Mouse (Mus musculus) midbrain, embryonic 14.5 days (tissue): Measurements from ENCODE around the gene Naa35. TPM values are rescaled to one million over a fixed set of nuclear protein-coding genes. Genes with fewer than 3 reads are reported as not detected.

Experiments
- ATAC-seq: fragments of 200-750 bp; cut with Nextera tagmentation; 2 replicates; pipeline ENCODE4 v1.8.0; 2017; ENCODE audit warnings: moderate number of reproducible peaks, moderate library complexity; ENCODE audit not compliant: low FRiP score, low TSS enrichment
- DNase-seq: peaks from one replicate; pipeline ENCODE4 v3.0.0-alpha.2; 2015
- H3K27ac ChIP-seq: fragments of 300-500 bp; sonication (generic); replicated peaks from 2 replicates; pipeline ENCODE4 v1.5.1; 2014; ENCODE audit warnings: mild to moderate bottlenecking, low read depth, low read length, moderate library complexity
- H3K27me3 ChIP-seq: fragments of 300-500 bp; sonication (generic); 2 replicates; pipeline ENCODE4 v1.6.1; 2014; ENCODE audit warnings: low read length, control low read depth, mixed read lengths; ENCODE audit not compliant: control insufficient read depth, insufficient read depth
- H3K36me3 ChIP-seq: fragments of 300-500 bp; sonication (generic); 2 replicates; pipeline ENCODE4 v1.6.1; 2014; ENCODE audit warnings: low read length, control low read depth; ENCODE audit not compliant: control insufficient read depth, insufficient read depth
- H3K4me1 ChIP-seq: fragments of 300-500 bp; sonication (generic); 2 replicates; pipeline ENCODE4 v1.6.1; 2014; ENCODE audit warnings: mild to moderate bottlenecking, antibody characterized with exemption, low read length, control low read depth; ENCODE audit not compliant: control insufficient read depth, insufficient read depth
- H3K4me2 ChIP-seq: fragments of 300-500 bp; sonication (generic); 2 replicates; pipeline ENCODE4 v1.6.1; 2014; ENCODE audit warnings: mild to moderate bottlenecking, low read length, moderate library complexity
- H3K4me3 ChIP-seq: fragments of 300-500 bp; sonication (generic); replicated peaks from 2 replicates; pipeline ENCODE4 v1.5.1; 2014; ENCODE audit warnings: low read depth, low read length
- H3K9ac ChIP-seq: fragments of 300-500 bp; sonication (generic); replicated peaks from 2 replicates; pipeline ENCODE4 v1.6.1; 2014; ENCODE audit warnings: mild to moderate bottlenecking, low read length, moderate library complexity
- H3K9me3 ChIP-seq: fragments of 300-500 bp; sonication (generic); 2 replicates; pipeline ENCODE4 v1.6.1; 2016; ENCODE audit warnings: low read length, control low read depth, mixed read lengths; ENCODE audit not compliant: control insufficient read depth
- WGBS: fragments of 180-500 bp; shearing (Covaris S2); extraction: QIAGEN DNeasy Blood & Tissue Kit; methylation state at CpG from one replicate; pipeline ENCODE4 v1.1.7; 2014; 5-methylcytosine and 5-hydroxymethylcytosine counted together
- polyA plus RNA-seq: library from polyadenylated mRNA; unstranded; fragments of >200 nt; fragmentation: Nextera tagmentation; extraction: Ambion mirVana; gene quantifications from 2 replicates; pipeline ENCODE4 v1.2.1, GENCODE M21; 2014

Naa35 gene
- polyA plus RNA-seq, 1 experiment from 2014 or later: 153 TPM

- no peak overlapping the region for H3K4me3 ChIP-seq
- no peaks in the 10 kb centered on the region for H3K27me3 ChIP-seq
- no peak overlapping the region for H3K27ac ChIP-seq
- DNase-seq: no peak
- H3K36me3 ChIP-seq: peaks cover 51% of the 10 kb centered on the region
- WGBS: 95% methylated on average over 12 of the region's 12 CpGs
- ATAC-seq: no peak
- H3K9ac ChIP-seq: no peak overlapping the region
- peaks cover 6% of the 10 kb centered on the region; the same call in 1 of the 2 replicates for H3K4me1 ChIP-seq
- H3K9me3 ChIP-seq: no peaks in the 10 kb centered on the region
- H3K4me2 ChIP-seq: no peak overlapping the region
These were observed 76.9 kb downstream of the Naa35 start for GRCm38 (mm10) chr13:59661966-59662365.

GRCm38 (mm10) chr13:59663939-59664712 is 79.1 kb downstream of the Naa35 start:
- DNase-seq (no peak), ATAC-seq (no peak)
- no peak overlapping the region for H3K27ac ChIP-seq
- WGBS: 94% methylated on average over 19 of the region's 19 CpGs
- H3K4me2 ChIP-seq: no peak overlapping the region
- H3K4me3 ChIP-seq: no peak overlapping the region
- no peaks in the 10 kb centered on the region for H3K9me3 ChIP-seq
- no peaks in the 10 kb centered on the region for H3K27me3 ChIP-seq
- no peaks in the 10 kb centered on the region for H3K4me1 ChIP-seq
- H3K9ac ChIP-seq: no peak overlapping the region
- peaks cover 50% of the 10 kb centered on the region for H3K36me3 ChIP-seq

GRCm38 (mm10) chr13:59667763-59668162 is 82.7 kb downstream of the Naa35 start:
- no peak for DNase-seq
- H3K9ac ChIP-seq: no peak overlapping the region
- 80% methylated on average over 5 of the region's 5 CpGs for WGBS
- H3K4me2 ChIP-seq: no peak overlapping the region
- peaks cover 9% of the 10 kb centered on the region; the same call in 1 of the 2 replicates for H3K4me1 ChIP-seq
- no peak overlapping the region for H3K27ac ChIP-seq
- peaks cover 37% of the 10 kb centered on the region for H3K36me3 ChIP-seq
- no peaks in the 10 kb centered on the region for H3K27me3 ChIP-seq
- H3K9me3 ChIP-seq: no peaks in the 10 kb centered on the region
- ATAC-seq: no peak
- no peak overlapping the region for H3K4me3 ChIP-seq

- no peak overlapping the region for H3K4me2 ChIP-seq
- H3K27ac ChIP-seq: no peak overlapping the region
- H3K9ac ChIP-seq: 0 out of 2 replicates have a peak overlapping the region, but pooled peaks have one; percentile 14
- H3K4me1 ChIP-seq: peaks cover 13% of the 10 kb centered on the region
- H3K9me3 ChIP-seq: no peaks in the 10 kb centered on the region
- peaks cover 30% of the 10 kb centered on the region for H3K36me3 ChIP-seq
- no peak overlapping the region for H3K4me3 ChIP-seq
- H3K27me3 ChIP-seq: no peaks in the 10 kb centered on the region
- 88% methylated on average over 11 of the region's 11 CpGs for WGBS
- ATAC-seq (no peak), DNase-seq (no peak)
These were observed 83.5 kb downstream of the Naa35 start for GRCm38 (mm10) chr13:59668501-59669093.

- H3K9me3 ChIP-seq: no peaks in the 10 kb centered on the region
- no peak overlapping the region for H3K9ac ChIP-seq
- 83% methylated on average over 10 of the region's 10 CpGs for WGBS
- H3K27me3 ChIP-seq: no peaks in the 10 kb centered on the region
- ATAC-seq (no peak), DNase-seq (no peak)
- H3K4me3 ChIP-seq: no peak overlapping the region
- H3K4me2 ChIP-seq: no peak overlapping the region
- H3K36me3 ChIP-seq: peaks cover 16% of the 10 kb centered on the region
- H3K27ac ChIP-seq: no peak overlapping the region
- H3K4me1 ChIP-seq: peaks cover 15% of the 10 kb centered on the region
These were observed 84.9 kb downstream of the Naa35 start for GRCm38 (mm10) chr13:59669946-59670345.

GRCm38 (mm10) chr13:59671521-59671920 is 86.5 kb downstream of the Naa35 start:
- Histone ChIP-seq H3K27me3 (no peaks in the 10 kb centered on the region), H3K9me3 (no peaks in the 10 kb centered on the region), H3K36me3 (peaks cover 11% of the 10 kb centered on the region; the same call in 1 of the 2 replicates), H3K4me1 (peaks cover 15% of the 10 kb centered on the region), H3K4me3 (no peak overlapping the region), H3K4me2 (peak overlapping the region; percentile 20; the same call in 1 of the 2 replicates), H3K27ac (peak overlapping the region; percentile 54; the same call in 1 of the 2 replicates), H3K9ac (no peak overlapping the region)
- no peak for ATAC-seq
- 43% methylated on average over 2 of the region's 2 CpGs for WGBS
- DNase-seq: peak; percentile 50

GRCm38 (mm10) chr13:59672248-59672647 is 87.2 kb downstream of the Naa35 start:
- DNase-seq: no peak
- Histone ChIP-seq H3K4me3 (no peak overlapping the region), H3K27ac (peak overlapping the region; percentile 54; the same call in 1 of the 2 replicates), H3K4me1 (peaks cover 15% of the 10 kb centered on the region), H3K27me3 (no peaks in the 10 kb centered on the region), H3K4me2 (peak overlapping the region; percentile 20; the same call in 1 of the 2 replicates), H3K9me3 (no peaks in the 10 kb centered on the region), H3K9ac (no peak overlapping the region), H3K36me3 (peaks cover 4% of the 10 kb centered on the region; the same call in 1 of the 2 replicates)
- 68% methylated on average over 6 of the region's 6 CpGs for WGBS
- no peak for ATAC-seq

- WGBS: 8% methylated on average over 7 of the region's 7 CpGs
- 0 out of 2 replicates have a peak, but pooled peaks cover 4% of the 10 kb centered on the region for H3K36me3 ChIP-seq
- H3K27me3 ChIP-seq: no peaks in the 10 kb centered on the region
- H3K9ac ChIP-seq: peak overlapping the region; percentile 56
- H3K9me3 ChIP-seq: no peaks in the 10 kb centered on the region
- H3K4me3 ChIP-seq: peak overlapping the region; percentile 75
- H3K4me1 ChIP-seq: peaks cover 15% of the 10 kb centered on the region
- DNase-seq: peak; percentile 56
- H3K27ac ChIP-seq: peak overlapping the region; percentile 61; the same call in 1 of the 2 replicates
- H3K4me2 ChIP-seq: peak overlapping the region; percentile 73
- ATAC-seq: no peak
These were observed 88.5 kb downstream of the Naa35 start for GRCm38 (mm10) chr13:59673597-59673996.
